Mouse (Mus musculus): ENCODE measurements around the gene Oxld1. TPM values are rescaled to one million over a fixed set of nuclear protein-coding genes. Genes with fewer than 3 reads are reported as not detected.
A peak's percentile ranks its signal among the peaks of the same experiment; 100 is the strongest.

Gene Oxld1
- total RNA-seq, 2 experiments from 2014 or later = 13.8 to 15.8 TPM

DNA sequence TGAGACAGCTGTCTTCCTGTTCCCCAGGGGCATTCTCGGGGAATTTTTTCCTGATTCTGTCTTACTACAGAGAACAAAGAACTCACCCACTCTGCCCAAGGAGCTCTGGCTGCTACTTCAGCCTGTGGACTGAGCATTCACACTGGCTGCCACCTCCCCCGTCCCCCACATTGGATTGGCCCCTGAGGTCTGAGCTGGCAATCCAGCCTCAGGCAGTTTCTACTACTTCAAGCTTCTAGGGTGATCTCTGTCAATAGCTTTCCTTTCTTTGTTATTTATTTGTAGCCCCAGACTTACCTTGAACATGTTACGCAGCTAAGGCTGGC is 35.0 kb upstream of the Oxld1 start:
- intact Hi-C loops (cut with DNase I) = no loop called here
- DNase-seq (ENCODE audit: extremely low spot score in 1 of 2, low spot score in 2 of 2) = no peak
- no peak for TF ChIP-seq CTCF (IDR thresholded peaks at IDR 0.05)
- Histone ChIP-seq H3K4me3 (no peak overlapping the region; the same call in 1 of the 2 replicates), H3K27ac (no peak overlapping the region)

DNA sequence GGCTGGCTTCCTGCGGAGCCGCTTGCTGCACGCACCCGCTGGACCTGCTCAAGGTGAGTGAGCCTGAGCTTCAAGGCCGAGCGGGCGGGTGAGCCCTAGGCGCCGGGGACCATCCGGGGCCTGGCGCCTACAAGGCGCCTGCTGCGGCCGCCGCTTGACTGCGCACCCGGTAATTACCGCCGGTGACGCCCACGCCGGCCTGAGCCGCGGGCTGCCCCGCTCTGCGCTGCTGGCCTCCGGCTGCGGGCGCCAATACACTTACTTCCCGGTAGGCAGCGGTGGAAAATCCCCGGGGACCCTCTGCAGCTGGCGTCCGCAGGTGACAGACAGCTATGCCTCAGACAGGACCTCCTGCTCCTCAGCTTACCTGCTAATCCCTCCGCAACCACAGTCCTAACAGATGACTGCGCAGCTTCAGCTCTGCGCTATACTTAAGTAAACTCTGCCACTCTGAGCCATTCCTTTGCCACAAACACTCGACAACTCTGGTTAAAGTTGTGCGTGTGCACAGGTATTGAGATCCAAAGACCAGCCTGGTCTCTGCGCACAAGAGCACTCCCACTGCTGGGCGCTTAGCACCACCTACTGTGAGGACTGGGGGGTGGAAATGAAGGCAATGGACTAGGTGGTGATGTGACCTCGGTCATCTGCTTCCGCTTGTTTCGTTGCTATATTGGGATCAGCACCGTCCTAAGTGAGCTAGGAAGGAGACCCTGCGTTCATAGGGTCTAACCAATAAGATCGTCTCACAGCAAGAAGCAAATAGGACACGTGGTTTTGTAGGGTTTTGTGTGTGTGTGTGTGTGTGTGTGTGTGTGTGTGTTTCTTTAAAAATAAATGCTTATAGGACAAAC is 34.4 kb upstream of the Oxld1 start:
- no peak for DNase-seq (ENCODE audit: extremely low spot score in 1 of 2, low spot score in 2 of 2)
- peak; percentile 3 for TF ChIP-seq CTCF (IDR thresholded peaks at IDR 0.05)
- intact Hi-C loops (cut with DNase I) = no loop called here
- Histone ChIP-seq H3K27ac (peak overlapping the region; percentile 72), H3K4me3 (peak overlapping the region; percentile 99)

DNA sequence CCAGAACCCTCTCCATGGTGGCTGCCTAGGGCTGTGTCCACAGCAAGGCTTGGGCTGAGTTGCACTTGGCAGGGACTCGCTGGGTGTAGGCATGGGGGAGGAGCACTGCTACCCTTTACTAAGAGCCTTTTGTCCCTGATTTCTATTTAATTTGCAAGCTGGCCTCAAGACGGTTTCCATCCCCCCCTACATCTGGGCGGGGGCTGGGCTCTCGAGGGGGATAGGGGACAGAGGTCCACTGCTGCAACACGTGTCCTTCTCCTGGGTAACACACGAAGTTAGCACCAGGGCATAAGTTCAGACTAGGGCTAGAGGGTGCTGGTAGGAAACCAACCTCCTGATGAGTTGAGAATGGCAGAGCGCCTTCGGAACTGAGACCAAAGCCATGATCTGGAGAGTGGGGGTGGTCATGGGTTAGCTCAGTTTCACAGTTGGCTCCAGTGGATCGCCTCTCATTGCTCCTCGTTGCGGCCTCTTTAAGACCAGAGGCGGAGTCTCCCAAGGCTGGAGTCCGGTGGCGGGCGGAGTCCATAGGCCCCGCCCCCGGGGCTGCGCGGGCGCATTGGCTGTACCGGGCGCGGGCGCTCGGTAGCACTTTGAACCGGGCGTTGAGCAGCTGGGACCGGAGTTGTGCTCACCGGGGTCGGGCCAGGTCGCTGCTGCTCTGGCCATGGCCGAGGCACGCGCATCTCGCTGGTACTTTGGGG is 33.6 kb upstream of the Oxld1 start, which contains the start of gene Slc25a10:
Gene Slc25a10, plus strand, starts transcription at position 524 of the 707 bp plus-strand sequence.
- H3K27ac ChIP-seq = peak within 1 kb of the TSS; percentile 72
- peak within 1 kb of the TSS; percentile 99 for H3K4me3 ChIP-seq
- no peak for TF ChIP-seq CTCF (IDR thresholded peaks at IDR 0.05)
- peak; percentile 84 to 86 for DNase-seq (ENCODE audit: extremely low spot score in 1 of 2, low spot score in 2 of 2)
- intact Hi-C loops (cut with DNase I) = no loop called here

DNA sequence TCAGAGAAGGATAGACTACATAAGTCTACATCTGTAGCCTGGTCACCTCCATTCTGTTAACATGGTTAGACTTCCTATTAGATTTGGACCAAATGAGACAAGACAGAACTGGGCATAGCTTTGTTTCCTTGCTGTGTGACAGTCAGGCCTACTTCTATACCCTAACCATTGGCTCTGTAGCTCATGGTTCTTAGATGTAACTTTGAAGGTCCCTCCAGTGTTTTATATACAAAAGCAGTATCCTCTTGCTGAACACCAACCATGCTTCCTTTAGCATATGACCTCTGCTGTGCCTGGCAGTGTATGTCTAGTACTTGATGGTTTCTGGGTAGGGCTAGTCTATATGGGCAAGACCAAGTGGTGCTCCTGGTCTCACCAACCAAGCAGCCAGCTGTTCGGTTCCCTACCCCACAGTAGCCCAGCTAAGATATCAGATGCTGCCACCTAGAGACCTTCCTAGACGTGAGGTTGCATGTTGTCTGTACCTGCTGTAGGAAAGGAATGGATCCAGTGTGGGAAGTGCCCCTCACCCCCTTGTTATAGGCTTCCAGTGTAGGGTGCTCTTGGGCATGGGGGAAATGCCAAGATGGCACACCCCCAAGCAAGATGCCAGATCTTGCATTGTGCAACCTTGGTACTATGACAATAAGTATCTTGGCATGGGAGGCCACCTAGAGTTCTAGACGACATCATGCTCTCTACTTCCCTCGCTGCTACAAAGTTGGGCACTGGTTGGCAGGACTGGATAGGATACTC is 32.6 kb upstream of the Oxld1 start:
- intact Hi-C loops (cut with DNase I) = no loop called here
- peak overlapping the region; percentile 72; the same call in 1 of the 2 replicates for H3K27ac ChIP-seq

DNA sequence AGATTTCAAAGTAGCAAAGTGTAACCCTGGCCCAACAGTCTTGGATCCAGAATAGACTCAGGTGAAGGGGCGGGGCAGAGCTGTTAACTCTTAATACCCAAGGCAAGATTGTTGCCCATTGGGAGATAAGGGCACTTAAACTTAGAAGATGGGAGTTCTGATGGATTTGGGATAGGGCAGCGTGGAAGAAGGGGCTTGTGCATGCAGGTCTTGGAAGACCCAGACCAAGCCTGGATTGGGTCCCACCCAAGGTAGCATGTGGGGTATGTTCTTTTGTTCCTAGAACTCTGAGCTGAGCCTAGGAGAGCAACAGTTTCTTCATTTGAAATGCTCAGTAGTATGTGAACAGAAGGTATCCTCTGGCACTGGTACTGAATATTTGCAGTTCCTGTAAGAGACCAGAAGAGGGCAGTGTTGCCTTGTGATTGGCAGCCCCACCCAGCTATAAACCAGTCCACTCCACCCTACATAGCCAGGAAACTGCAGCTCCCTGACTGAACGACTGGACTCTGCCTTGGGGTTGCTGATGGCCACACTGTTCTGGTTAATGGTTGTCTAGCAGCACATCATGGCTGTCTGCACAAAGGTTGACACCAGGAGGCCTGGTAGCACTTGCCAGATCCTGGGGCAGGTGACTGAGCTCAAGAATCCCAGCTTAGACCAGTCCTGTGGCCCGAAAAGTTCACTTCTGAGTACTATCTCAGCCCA is 31.3 kb upstream of the Oxld1 start:
- Histone ChIP-seq H3K4me3 (no peak overlapping the region), H3K27ac (no peak overlapping the region)
- peak; percentile 97 for TF ChIP-seq CTCF (IDR thresholded peaks at IDR 0.05)
- intact Hi-C loops (cut with DNase I) = loop anchor here (5.0 kb wide), 1 partner anchor 128 kb away; the partner anchor contains the start of gene Pcyt2
- peak; percentile 41 to 56 for DNase-seq (ENCODE audit: extremely low spot score in 1 of 2, low spot score in 2 of 2)

More for the DNA sequence above, 32.6 kb upstream of the Oxld1 start:
- no peak for TF ChIP-seq CTCF (IDR thresholded peaks at IDR 0.05)
- H3K4me3 ChIP-seq = no peak overlapping the region
- DNase-seq (ENCODE audit: extremely low spot score in 1 of 2, low spot score in 2 of 2) = no peak

DNA sequence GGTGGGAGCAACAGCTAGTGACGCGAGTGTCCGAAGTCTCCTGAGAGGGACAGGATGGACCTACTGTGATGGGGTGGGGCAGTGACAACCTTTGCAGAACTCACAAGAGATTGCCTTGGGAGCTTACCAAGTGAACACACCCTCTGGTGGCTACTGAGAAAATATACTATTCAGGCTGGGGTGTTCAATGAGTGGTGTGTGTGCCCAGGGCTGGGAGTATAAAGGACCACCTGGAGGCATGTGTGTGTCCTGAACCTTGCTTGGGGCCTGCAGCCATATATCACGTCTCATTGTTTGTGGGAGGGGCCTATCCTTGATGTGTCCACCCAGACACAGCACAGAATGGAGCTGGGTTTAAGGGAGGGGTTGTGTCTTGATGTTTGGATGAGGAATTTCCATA is 30.6 kb upstream of the Oxld1 start:
- intact Hi-C loops (cut with DNase I) = loop anchor here (5.0 kb wide), 1 partner anchor 129 kb away; the partner anchor contains the start of gene Pcyt2
- no peak overlapping the region for H3K27ac ChIP-seq
- no peak overlapping the region for H3K4me3 ChIP-seq
- DNase-seq (ENCODE audit: extremely low spot score in 1 of 2, low spot score in 2 of 2) = no peak
- TF ChIP-seq CTCF (IDR thresholded peaks at IDR 0.05) = no peak

DNA sequence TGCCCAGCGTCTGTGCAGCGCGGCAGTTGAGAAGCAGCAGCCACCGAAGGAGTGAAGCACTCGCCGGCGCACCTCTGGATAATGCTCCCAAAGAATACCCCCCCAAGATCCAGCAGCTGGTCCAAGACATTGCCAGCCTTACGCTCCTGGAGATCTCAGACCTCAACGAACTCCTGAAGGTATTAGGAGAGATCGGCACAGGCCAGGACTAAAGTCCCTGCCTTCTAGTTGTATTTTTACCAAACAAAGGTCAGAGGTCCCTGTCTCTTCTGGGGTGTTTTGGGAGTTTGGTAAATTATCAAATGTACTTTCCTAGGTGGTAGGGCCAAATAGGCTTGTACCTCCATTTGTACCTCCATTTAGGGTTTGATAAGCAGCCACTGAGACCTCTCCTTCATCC is 27.4 kb upstream of the Oxld1 start:
- peak overlapping the region; percentile 81 for H3K4me3 ChIP-seq
- H3K27ac ChIP-seq = peak overlapping the region; percentile 95
- intact Hi-C loops (cut with DNase I) = loop anchor here (2.0 to 5.0 kb wide), 2 partner anchors 92 to 132 kb away; partner anchors contain the start of gene Pcyt2
- no peak for TF ChIP-seq CTCF (IDR thresholded peaks at IDR 0.05)
- no peak for DNase-seq (ENCODE audit: extremely low spot score in 1 of 2, low spot score in 2 of 2)

DNA sequence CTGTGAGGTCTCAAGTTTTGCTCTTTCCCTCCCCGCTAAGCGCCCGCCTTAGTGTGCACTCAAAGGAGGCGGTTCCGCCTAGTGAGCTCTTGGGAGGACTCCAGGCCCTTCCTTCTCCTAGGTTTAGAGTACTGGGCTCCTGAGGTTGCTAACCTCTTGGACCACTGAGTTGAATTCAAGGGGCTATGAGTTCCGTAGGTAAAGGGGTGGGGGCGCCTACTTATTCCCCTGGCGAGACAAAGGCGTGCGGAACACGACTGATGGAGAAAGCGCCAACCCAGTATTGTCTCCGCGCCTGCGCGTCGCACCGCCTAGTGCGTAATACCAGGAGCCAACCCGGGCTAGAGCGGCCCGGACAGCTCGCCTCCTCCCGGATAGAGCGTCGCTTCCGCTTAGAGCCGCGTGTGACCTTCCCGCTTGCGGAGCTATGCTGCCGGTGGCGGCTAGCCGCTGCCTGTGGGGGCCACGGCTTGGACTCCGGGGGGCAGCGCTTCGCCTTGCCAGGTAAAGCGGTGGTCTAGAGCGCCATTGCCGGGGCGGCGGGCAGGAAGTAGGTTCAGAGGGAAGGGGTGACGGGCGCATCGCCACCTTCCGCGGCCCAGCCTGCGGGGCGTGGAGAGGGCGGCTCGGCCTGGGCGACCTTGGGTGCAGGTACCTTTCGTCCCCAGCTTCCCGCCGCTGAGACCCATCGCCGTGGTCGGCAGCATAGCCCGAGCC is 26.6 kb upstream of the Oxld1 start, which contains the start of gene Mrpl12:
Gene Mrpl12, plus strand, starts transcription at position 349 of the 717 bp plus-strand sequence.
- H3K4me3 ChIP-seq = peak within 1 kb of the TSS; percentile 81
- intact Hi-C loops (cut with DNase I) = loop anchor here (1.0 to 2.0 kb wide), 2 partner anchors 26 to 92 kb away; partner anchors contain the start of genes Ccdc137 and Oxld1
- no peak for TF ChIP-seq CTCF (IDR thresholded peaks at IDR 0.05)
- peak; percentile 88 to 89 for DNase-seq (ENCODE audit: extremely low spot score in 1 of 2, low spot score in 2 of 2)
- peak within 1 kb of the TSS; percentile 95 for H3K27ac ChIP-seq

DNA sequence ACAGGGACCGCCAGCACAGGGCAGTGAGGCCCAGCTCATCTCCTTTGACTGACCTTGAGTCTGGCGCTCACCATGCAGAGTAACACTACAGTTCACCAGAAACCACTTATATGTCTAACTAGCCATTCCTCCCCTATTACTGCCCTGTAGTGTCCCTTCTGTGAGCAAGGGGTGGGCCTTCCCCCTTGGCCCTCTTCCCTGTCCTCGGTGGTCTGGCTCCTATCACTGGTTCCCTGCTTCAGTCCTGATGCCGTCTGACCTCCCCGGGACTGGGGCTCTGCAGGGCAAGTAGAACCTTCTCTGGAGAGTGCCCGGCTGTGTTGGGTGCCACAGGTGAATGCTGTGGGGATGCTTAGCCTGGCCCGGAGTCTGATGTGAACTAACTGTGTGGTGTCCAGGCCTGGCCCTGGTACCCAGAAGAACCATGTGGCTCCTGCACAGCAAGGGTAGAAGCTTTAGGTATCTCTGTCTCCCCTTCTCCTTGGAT is 25.6 kb upstream of the Oxld1 start:
- no peak for DNase-seq (ENCODE audit: extremely low spot score in 1 of 2, low spot score in 2 of 2)
- Histone ChIP-seq H3K27ac (0 out of 2 replicates have a peak overlapping the region, but pooled peaks have one; percentile 95), H3K4me3 (no peak overlapping the region)
- no peak for TF ChIP-seq CTCF (IDR thresholded peaks at IDR 0.05)
- intact Hi-C loops (cut with DNase I) = no loop called here

DNA sequence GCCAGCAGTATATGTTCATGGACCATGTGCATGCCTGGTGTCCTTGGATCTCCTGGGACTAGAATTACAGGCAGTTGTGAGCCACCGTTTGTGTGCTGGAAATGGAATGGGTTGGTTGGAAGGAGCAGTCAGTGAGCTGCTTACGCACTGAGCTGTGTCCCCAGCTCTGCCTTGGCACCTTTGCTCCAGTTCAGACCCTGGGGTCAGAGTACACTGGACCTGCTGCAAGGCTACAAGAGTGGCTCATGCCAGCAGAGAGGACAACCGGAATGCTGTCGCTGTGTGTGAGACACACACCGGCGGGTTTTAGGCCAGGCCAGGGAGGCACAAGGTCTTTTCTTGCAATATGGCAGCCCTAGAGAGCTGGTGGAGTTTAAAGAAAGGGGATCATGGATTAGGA is 14.2 kb upstream of the Oxld1 start:
- DNase-seq (ENCODE audit: extremely low spot score in 1 of 2, low spot score in 2 of 2) = no peak
- no peak for TF ChIP-seq CTCF (IDR thresholded peaks at IDR 0.05)
- H3K27ac ChIP-seq = no peak overlapping the region
- H3K4me3 ChIP-seq = no peak overlapping the region
- intact Hi-C loops (cut with DNase I) = no loop called here
